Mouse (Mus musculus) ES-Bruce4 (cell line): Measurements from ENCODE around the gene Gimap8. TPM values are rescaled to one million over a fixed set of nuclear protein-coding genes. Genes with fewer than 3 reads are reported as not detected.

Experiments used
- H3K27ac ChIP-seq: 2 replicates; pipeline ENCODE4 v1.5.1; 2012; ENCODE audit warnings: low read length, inconsistent platforms; ENCODE audit not compliant: insufficient read depth
- H3K27me3 ChIP-seq: 2 replicates; pipeline ENCODE4 v1.6.1; 2012; ENCODE audit warnings: mild to moderate bottlenecking, low read length, inconsistent platforms; ENCODE audit not compliant: control insufficient read depth, poor library complexity, insufficient read depth, severe bottlenecking
- H3K36me3 ChIP-seq: 2 replicates; pipeline ENCODE4 v1.6.1; 2012; ENCODE audit warnings: inconsistent platforms, mild to moderate bottlenecking, low read length, moderate library complexity; ENCODE audit not compliant: control insufficient read depth, poor library complexity, insufficient read depth, severe bottlenecking
- H3K4me1 ChIP-seq: one replicate; pipeline ENCODE4 v1.8.1; 2011; ENCODE audit warnings: low read length; ENCODE audit not compliant: control insufficient read depth, insufficient read depth
- H3K4me3 ChIP-seq: 2 replicates; pipeline ENCODE4 v1.5.1; 2011; ENCODE audit warnings: low read depth, mild to moderate bottlenecking, low read length
- H3K9ac ChIP-seq: 2 replicates; pipeline ENCODE4 v1.6.1; 2012; ENCODE audit warnings: low read depth, mild to moderate bottlenecking, inconsistent platforms; ENCODE audit not compliant: poor library complexity, severe bottlenecking
- H3K9me3 ChIP-seq: replicated peaks from 2 replicates; pipeline ENCODE4 v1.6.1; 2012; ENCODE audit warnings: mild to moderate bottlenecking, low read length, inconsistent platforms; ENCODE audit not compliant: control insufficient read depth, poor library complexity, insufficient read depth, severe bottlenecking
- CTCF ChIP-seq: IDR thresholded peaks from one replicate; pipeline ENCODE4 v1.8.1; 2011; ENCODE audit warnings: low read depth, low read length
- EP300 ChIP-seq: IDR thresholded peaks from 2 replicates; pipeline ENCODE4 v1.6.1; 2011; ENCODE audit warnings: low read depth, low read length; ENCODE audit not compliant: insufficient read depth
- POLR2A ChIP-seq: IDR thresholded peaks from one replicate; pipeline ENCODE4 v1.8.1; 2011; ENCODE audit warnings: low read length; ENCODE audit not compliant: insufficient read depth
- polyA plus RNA-seq: library from polyadenylated mRNA; stranded (reverse); fragments of >200 nt; gene quantifications from 2 replicates; pipeline ENCODE4 v1.2.4, GENCODE M21; 2011; ENCODE audit warnings: low read depth; ENCODE audit not compliant: missing spikeins, insufficient read depth, insufficient read length

Gene Gimap8
- 0.31 TPM in 1 of 2 replicates, not detected in the other for polyA plus RNA-seq

DNA sequence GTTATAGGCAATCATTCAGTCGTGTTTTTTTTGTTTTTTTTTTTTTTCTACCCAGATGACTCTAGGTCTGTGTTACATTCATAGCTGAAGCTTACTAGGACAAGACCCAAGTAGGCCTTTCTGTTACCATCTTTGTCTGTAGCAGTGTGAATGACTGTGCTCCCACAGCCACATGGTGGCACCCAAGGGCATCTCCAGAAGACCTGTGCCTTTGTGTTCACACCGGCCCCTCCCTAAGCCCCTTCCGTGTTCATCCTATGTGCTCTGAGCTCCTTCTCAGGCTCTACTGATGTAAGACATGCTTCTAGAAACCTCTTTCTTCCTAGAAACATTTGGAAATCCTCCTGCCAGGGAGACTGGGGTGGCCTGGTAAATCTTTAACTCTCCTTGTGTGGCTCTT, at the start of gene Gimap8:
Gene Gimap8 (plus strand): TSS at position 240 of the 400 bp plus-strand sequence.
- TF ChIP-seq CTCF: peak; percentile 60
- no peak for TF ChIP-seq EP300
- Histone ChIP-seq H3K27me3 (no peaks in the 10 kb centered on the region), H3K4me1 (no peaks in the 10 kb centered on the region), H3K9ac (no peak within 1 kb of the TSS), H3K36me3 (no peaks in the 10 kb centered on the region), H3K9me3 (no peaks in the 10 kb centered on the region), H3K4me3 (no peak within 1 kb of the TSS), H3K27ac (no peak within 1 kb of the TSS)

- H3K36me3 ChIP-seq: no peaks in the 10 kb centered on the region
- H3K27me3 ChIP-seq: no peaks in the 10 kb centered on the region
- H3K9ac ChIP-seq: no peak overlapping the region
- H3K27ac ChIP-seq: no peak overlapping the region
- H3K9me3 ChIP-seq: no peaks in the 10 kb centered on the region
- H3K4me1 ChIP-seq: no peaks in the 10 kb centered on the region
- H3K4me3 ChIP-seq: no peak overlapping the region
- no peak for TF ChIP-seq CTCF
- no peak for TF ChIP-seq POLR2A
- no peak for TF ChIP-seq EP300
Observed at GRCm38 (mm10) chr6:48600594-48600993, 46.4 kb upstream of the Gimap8 start.

GRCm38 (mm10) chr6:48601271-48602079, 45.6 kb upstream of the Gimap8 start, which contains the start of gene Zfp775:
Zfp775 (plus strand) TSS chr6:48602063.
- Histone ChIP-seq H3K36me3 (no peaks in the 10 kb centered on the region), H3K9ac (peak within 1 kb of the TSS; percentile 69), H3K9me3 (no peaks in the 10 kb centered on the region), H3K27me3 (no peaks in the 10 kb centered on the region), H3K27ac (no peak within 1 kb of the TSS), H3K4me1 (no peaks in the 10 kb centered on the region), H3K4me3 (peak within 1 kb of the TSS; percentile 95)
- TF ChIP-seq CTCF (no peak), EP300 (no peak)

- Histone ChIP-seq H3K9ac (peak overlapping the region; percentile 69), H3K4me1 (no peaks in the 10 kb centered on the region), H3K4me3 (peak overlapping the region; percentile 95), H3K36me3 (no peaks in the 10 kb centered on the region), H3K9me3 (no peaks in the 10 kb centered on the region), H3K27me3 (no peaks in the 10 kb centered on the region), H3K27ac (no peak overlapping the region)
- TF ChIP-seq POLR2A: no peak
- no peak for TF ChIP-seq EP300
- no peak for TF ChIP-seq CTCF
Observed at GRCm38 (mm10) chr6:48602080-48602741, 44.8 kb upstream of the Gimap8 start.

- H3K4me1 ChIP-seq: no peaks in the 10 kb centered on the region
- no peak overlapping the region for H3K9ac ChIP-seq
- no peaks in the 10 kb centered on the region for H3K36me3 ChIP-seq
- no peak for TF ChIP-seq EP300
- TF ChIP-seq POLR2A: no peak
- TF ChIP-seq CTCF: no peak
- no peak overlapping the region for H3K27ac ChIP-seq
- no peaks in the 10 kb centered on the region for H3K9me3 ChIP-seq
- no peak overlapping the region for H3K4me3 ChIP-seq
- H3K27me3 ChIP-seq: no peaks in the 10 kb centered on the region
Observed at GRCm38 (mm10) chr6:48608124-48608523, 38.9 kb upstream of the Gimap8 start.

GRCm38 (mm10) chr6:48609512-48609911, 37.5 kb upstream of the Gimap8 start:
- no peak for TF ChIP-seq EP300
- TF ChIP-seq CTCF: no peak
- TF ChIP-seq POLR2A: no peak
- Histone ChIP-seq H3K4me3 (no peak overlapping the region), H3K9ac (no peak overlapping the region), H3K27ac (no peak overlapping the region), H3K4me1 (no peaks in the 10 kb centered on the region), H3K9me3 (no peaks in the 10 kb centered on the region), H3K36me3 (no peaks in the 10 kb centered on the region), H3K27me3 (no peaks in the 10 kb centered on the region)
